Comparison of ENCODE assay signal across 14 mouse cellular contexts in the genomic region with DNA sequence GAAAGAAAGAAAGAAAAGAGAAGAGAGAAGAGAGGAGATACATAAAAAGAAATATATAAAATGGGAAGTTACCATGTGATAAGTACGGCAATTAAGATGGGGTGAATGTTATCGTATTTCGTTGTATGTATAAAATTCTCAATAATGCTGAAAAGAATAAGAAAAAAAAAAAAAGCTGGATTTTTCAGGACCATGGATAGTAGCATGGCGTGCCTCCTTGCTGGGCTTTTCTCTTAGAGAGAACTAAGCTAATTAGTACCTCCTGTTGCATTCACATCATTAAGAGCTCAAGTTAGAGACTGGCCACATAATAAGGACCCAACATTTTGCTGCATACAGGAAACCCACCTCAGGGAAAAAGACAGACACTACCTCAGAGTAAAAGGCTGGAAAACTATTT.
"Had no signal": no experiment of that assay in that cellular context is flagged by ENCODE, and none has a peak within 500 bp of the region (broad histone marks: within the 10 kb centered on the region; RNA-seq: fewer than 3 reads in every experiment).

No protein-coding gene starts in this region.

- H3K9ac ChIP-seq: limb, embryonic 13.5 days; liver, embryonic 14.5 days; neural tube, embryonic 15.5 days had no signal

- DNase-seq: kidney, adult 8-10 months; kidney, postnatal 4 days; left cerebral cortex, postnatal 4 days; lung, adult 2 months; lung, postnatal 10 days; lung, postnatal 4 days; midbrain, embryonic 14.5 days; thymus, postnatal 4 days had no signal

- H3K4me1 ChIP-seq: limb, embryonic 13.5 days; midbrain, embryonic 10.5 days; neural tube, embryonic 15.5 days had no signal

- H3K9me3 ChIP-seq: limb, embryonic 13.5 days; midbrain, embryonic 10.5 days; neural tube, embryonic 15.5 days had no signal

- H3K36me3 ChIP-seq: limb, embryonic 13.5 days; midbrain, embryonic 10.5 days; neural tube, embryonic 15.5 days had no signal

- H3K4me2 ChIP-seq: limb, embryonic 13.5 days; neural tube, embryonic 15.5 days had no signal

- H3K27me3 ChIP-seq: limb, embryonic 13.5 days; neural tube, embryonic 15.5 days had no signal

- H3K27ac ChIP-seq: layer of hippocampus, adult 2 months; limb, embryonic 13.5 days; liver, embryonic 14.5 days; midbrain, embryonic 10.5 days; neural tube, embryonic 15.5 days had no signal

- H3K4me3 ChIP-seq: layer of hippocampus, adult 2 months; limb, embryonic 13.5 days; midbrain, embryonic 10.5 days; myocyte; neural tube, embryonic 15.5 days had no signal
